Mouse (Mus musculus): ENCODE measurements around the gene Nrxn1. TPM values are rescaled to one million over a fixed set of nuclear protein-coding genes. Genes with fewer than 3 reads are reported as not detected.

Nrxn1 gene
- polyA plus RNA-seq, 1 experiment: 0.56 TPM

- 45% methylated on average over 3 of the region's 3 CpGs for WGBS
- H3K27me3 ChIP-seq (replicated peaks; ENCODE audit: control insufficient read depth, insufficient read depth, low read length): no peaks in the 10 kb centered on the region
- no peaks in the 10 kb centered on the region for H3K4me1 ChIP-seq (ENCODE audit: control insufficient read depth, insufficient read depth, low read length)
- H3K4me3 ChIP-seq (ENCODE audit: insufficient read depth, low read depth, low read length): no peak overlapping the region
- no peak overlapping the region for H3K27ac ChIP-seq (ENCODE audit: insufficient read depth, low read depth, low read length)
- TF ChIP-seq CTCF (conservative IDR thresholded peaks at IDR 0.05; ENCODE audit: insufficient read depth, insufficient read length, low read depth, low read length) (no peak), POLR2A (IDR thresholded peaks at IDR 0.05; ENCODE audit: low read depth, low read length) (no peak)
- H3K36me3 ChIP-seq (ENCODE audit: control insufficient read depth, insufficient read depth, low read length): no peaks in the 10 kb centered on the region
- DNase-seq: no peak
Measured at GRCm38 (mm10) chr17:90727124-90727523, 365.7 kb downstream of the Nrxn1 start.

- WGBS: 67% methylated on average over 4 of the region's 4 CpGs
- Histone ChIP-seq H3K27me3 (replicated peaks; ENCODE audit: control insufficient read depth, insufficient read depth, low read length) (no peaks in the 10 kb centered on the region), H3K27ac (ENCODE audit: insufficient read depth, low read depth, low read length) (no peak overlapping the region), H3K4me3 (ENCODE audit: insufficient read depth, low read depth, low read length) (no peak overlapping the region), H3K36me3 (ENCODE audit: control insufficient read depth, insufficient read depth, low read length) (no peaks in the 10 kb centered on the region), H3K4me1 (ENCODE audit: control insufficient read depth, insufficient read depth, low read length) (no peaks in the 10 kb centered on the region)
- no peak for DNase-seq
- no peak for TF ChIP-seq POLR2A (IDR thresholded peaks at IDR 0.05; ENCODE audit: low read depth, low read length)
- TF ChIP-seq CTCF (conservative IDR thresholded peaks at IDR 0.05; ENCODE audit: insufficient read depth, insufficient read length, low read depth, low read length): no peak
Measured at GRCm38 (mm10) chr17:90704773-90705172, 388.1 kb downstream of the Nrxn1 start.

- no peak overlapping the region for H3K27ac ChIP-seq (ENCODE audit: insufficient read depth, low read depth, low read length)
- no peaks in the 10 kb centered on the region for H3K36me3 ChIP-seq (ENCODE audit: control insufficient read depth, insufficient read depth, low read length)
- no peak overlapping the region for H3K4me3 ChIP-seq (ENCODE audit: insufficient read depth, low read depth, low read length)
- TF ChIP-seq CTCF (conservative IDR thresholded peaks at IDR 0.05; ENCODE audit: insufficient read depth, insufficient read length, low read depth, low read length): no peak
- TF ChIP-seq POLR2A (IDR thresholded peaks at IDR 0.05; ENCODE audit: low read depth, low read length): no peak
- H3K27me3 ChIP-seq (replicated peaks; ENCODE audit: control insufficient read depth, insufficient read depth, low read length): no peaks in the 10 kb centered on the region; the same call in 1 of the 2 replicates
- H3K4me1 ChIP-seq (ENCODE audit: control insufficient read depth, insufficient read depth, low read length): no peaks in the 10 kb centered on the region
- WGBS: 47% methylated on average over 1 of the region's 1 CpGs
- DNase-seq: no peak
Measured at GRCm38 (mm10) chr17:90702626-90703025, 390.2 kb downstream of the Nrxn1 start.

- Histone ChIP-seq H3K36me3 (ENCODE audit: control insufficient read depth, insufficient read depth, low read length) (no peaks in the 10 kb centered on the region), H3K27ac (ENCODE audit: insufficient read depth, low read depth, low read length) (no peak overlapping the region), H3K27me3 (replicated peaks; ENCODE audit: control insufficient read depth, insufficient read depth, low read length) (no peaks in the 10 kb centered on the region; the same call in 1 of the 2 replicates), H3K4me1 (ENCODE audit: control insufficient read depth, insufficient read depth, low read length) (no peaks in the 10 kb centered on the region), H3K4me3 (ENCODE audit: insufficient read depth, low read depth, low read length) (no peak overlapping the region)
- DNase-seq: no peak
- 38% methylated on average over 6 of the region's 6 CpGs for WGBS
- TF ChIP-seq POLR2A (IDR thresholded peaks at IDR 0.05; ENCODE audit: low read depth, low read length): no peak
- no peak for TF ChIP-seq CTCF (conservative IDR thresholded peaks at IDR 0.05; ENCODE audit: insufficient read depth, insufficient read length, low read depth, low read length)
Measured at GRCm38 (mm10) chr17:90696071-90696800, 396.6 kb downstream of the Nrxn1 start.

- Histone ChIP-seq H3K27me3 (replicated peaks; ENCODE audit: control insufficient read depth, insufficient read depth, low read length) (no peaks in the 10 kb centered on the region; the same call in 1 of the 2 replicates), H3K4me1 (ENCODE audit: control insufficient read depth, insufficient read depth, low read length) (no peaks in the 10 kb centered on the region), H3K36me3 (ENCODE audit: control insufficient read depth, insufficient read depth, low read length) (no peaks in the 10 kb centered on the region), H3K4me3 (ENCODE audit: insufficient read depth, low read depth, low read length) (no peak overlapping the region), H3K27ac (ENCODE audit: insufficient read depth, low read depth, low read length) (no peak overlapping the region)
- TF ChIP-seq CTCF (conservative IDR thresholded peaks at IDR 0.05; ENCODE audit: insufficient read depth, insufficient read length, low read depth, low read length) (no peak), POLR2A (IDR thresholded peaks at IDR 0.05; ENCODE audit: low read depth, low read length) (no peak)
- 82% methylated on average over 5 of the region's 5 CpGs for WGBS
- DNase-seq: no peak
Measured at GRCm38 (mm10) chr17:90695086-90695584, 397.7 kb downstream of the Nrxn1 start.

GRCm38 (mm10) chr17:90684172-90684571 is 408.7 kb downstream of the Nrxn1 start:
- Histone ChIP-seq H3K4me1 (ENCODE audit: control insufficient read depth, insufficient read depth, low read length) (no peaks in the 10 kb centered on the region), H3K4me3 (ENCODE audit: insufficient read depth, low read depth, low read length) (no peak overlapping the region), H3K27ac (ENCODE audit: insufficient read depth, low read depth, low read length) (no peak overlapping the region), H3K36me3 (ENCODE audit: control insufficient read depth, insufficient read depth, low read length) (no peaks in the 10 kb centered on the region), H3K27me3 (replicated peaks; ENCODE audit: control insufficient read depth, insufficient read depth, low read length) (no peaks in the 10 kb centered on the region)
- TF ChIP-seq CTCF (conservative IDR thresholded peaks at IDR 0.05; ENCODE audit: insufficient read depth, insufficient read length, low read depth, low read length) (no peak), POLR2A (IDR thresholded peaks at IDR 0.05; ENCODE audit: low read depth, low read length) (no peak)
- no peak for DNase-seq

- Histone ChIP-seq H3K27me3 (replicated peaks; ENCODE audit: control insufficient read depth, insufficient read depth, low read length) (no peaks in the 10 kb centered on the region), H3K27ac (ENCODE audit: insufficient read depth, low read depth, low read length) (no peak overlapping the region), H3K36me3 (ENCODE audit: control insufficient read depth, insufficient read depth, low read length) (no peaks in the 10 kb centered on the region), H3K4me1 (ENCODE audit: control insufficient read depth, insufficient read depth, low read length) (no peaks in the 10 kb centered on the region), H3K4me3 (ENCODE audit: insufficient read depth, low read depth, low read length) (no peak overlapping the region)
- no peak for DNase-seq
- WGBS: 80% methylated on average over 1 of the region's 1 CpGs
- TF ChIP-seq CTCF (conservative IDR thresholded peaks at IDR 0.05; ENCODE audit: insufficient read depth, insufficient read length, low read depth, low read length): no peak
- TF ChIP-seq POLR2A (IDR thresholded peaks at IDR 0.05; ENCODE audit: low read depth, low read length): no peak
Measured at GRCm38 (mm10) chr17:90681019-90681418, 411.9 kb downstream of the Nrxn1 start.

All from kidney, adult 2 months (tissue).